Mouse (Mus musculus) Muller cell, postnatal 12 days (primary cell): Measurements from ENCODE around the gene Slc39a13.
"Not testable (repeated sequence)": the region's sequence is repeated elsewhere in the genome, so short reads cannot be mapped to it uniquely, and the experiment has no call there.

Experiments used
- DNase-seq: peaks from one replicate; pipeline ENCODE4 v3.0.0-alpha.2; 2015; ENCODE audit errors: inconsistent ontology term

Gene Slc39a13

DNA sequence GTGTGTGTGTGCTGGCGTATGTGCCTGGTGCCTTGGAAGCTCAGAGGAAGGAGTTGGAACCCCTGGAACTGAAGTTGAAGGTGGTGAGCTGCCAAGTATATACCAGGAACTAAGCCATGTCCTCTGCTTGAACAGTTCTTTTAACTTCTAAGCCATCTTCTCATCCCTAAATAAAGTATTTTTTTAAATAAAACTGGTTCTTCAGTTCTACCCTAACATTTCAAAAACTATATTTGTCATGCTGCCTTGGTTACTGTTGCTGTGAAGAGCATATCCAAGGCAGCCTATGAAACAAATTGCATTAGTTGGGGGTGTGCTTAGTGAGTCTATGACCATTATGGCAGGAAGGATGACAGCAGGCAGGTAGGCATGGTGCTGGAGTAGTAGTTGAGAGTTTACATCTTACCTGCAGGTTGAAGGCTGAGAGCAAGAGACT is 45.1 kb downstream of the Slc39a13 start:
- no peak for DNase-seq

DNA sequence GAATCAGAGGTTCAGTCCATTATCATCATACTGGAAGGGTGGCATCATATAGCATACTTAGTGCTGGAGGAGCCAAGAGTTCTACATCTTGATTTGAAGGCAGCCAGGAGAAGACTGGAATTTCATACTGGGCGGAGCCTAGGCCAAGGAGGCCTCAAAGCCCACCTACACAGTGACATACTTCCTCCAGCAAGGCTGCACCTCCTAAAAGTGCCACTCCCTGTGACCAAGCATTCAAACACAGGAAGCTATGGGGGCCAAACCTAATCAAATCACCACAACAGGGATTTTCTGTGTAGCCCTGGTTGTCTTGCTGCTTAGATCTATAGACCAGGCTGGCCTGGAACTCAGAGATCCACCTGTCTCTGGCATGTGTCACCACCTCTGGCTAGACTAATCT is 46.3 kb downstream of the Slc39a13 start:
- no peak for DNase-seq

GRCm38 (mm10) chr2:91023131-91023530 is 47.1 kb downstream of the Slc39a13 start:
- DNase-seq: no peak

- not testable (repeated sequence) for DNase-seq
Observed at GRCm38 (mm10) chr2:91022266-91022665, 48.0 kb downstream of the Slc39a13 start.

DNA sequence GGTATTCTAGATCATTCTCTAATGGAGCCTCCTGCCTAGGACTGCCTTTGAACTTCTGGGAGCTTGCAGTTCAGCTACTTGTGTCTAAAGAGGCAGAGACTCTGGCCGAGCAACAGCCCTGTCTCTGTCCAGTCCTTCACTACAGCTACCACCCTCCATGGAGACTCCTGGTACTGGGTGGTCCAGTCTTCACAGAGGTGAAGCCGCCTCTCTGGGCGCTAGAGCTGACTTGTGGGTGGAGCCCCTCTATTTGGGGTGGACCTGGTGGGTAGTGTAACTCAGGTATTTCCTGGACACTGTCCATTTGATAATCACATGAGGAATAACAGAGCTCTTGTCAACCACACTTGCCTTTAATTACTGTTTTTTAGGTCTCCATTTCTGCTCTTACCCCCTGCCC is 50.3 kb downstream of the Slc39a13 start:
- no peak for DNase-seq

DNA sequence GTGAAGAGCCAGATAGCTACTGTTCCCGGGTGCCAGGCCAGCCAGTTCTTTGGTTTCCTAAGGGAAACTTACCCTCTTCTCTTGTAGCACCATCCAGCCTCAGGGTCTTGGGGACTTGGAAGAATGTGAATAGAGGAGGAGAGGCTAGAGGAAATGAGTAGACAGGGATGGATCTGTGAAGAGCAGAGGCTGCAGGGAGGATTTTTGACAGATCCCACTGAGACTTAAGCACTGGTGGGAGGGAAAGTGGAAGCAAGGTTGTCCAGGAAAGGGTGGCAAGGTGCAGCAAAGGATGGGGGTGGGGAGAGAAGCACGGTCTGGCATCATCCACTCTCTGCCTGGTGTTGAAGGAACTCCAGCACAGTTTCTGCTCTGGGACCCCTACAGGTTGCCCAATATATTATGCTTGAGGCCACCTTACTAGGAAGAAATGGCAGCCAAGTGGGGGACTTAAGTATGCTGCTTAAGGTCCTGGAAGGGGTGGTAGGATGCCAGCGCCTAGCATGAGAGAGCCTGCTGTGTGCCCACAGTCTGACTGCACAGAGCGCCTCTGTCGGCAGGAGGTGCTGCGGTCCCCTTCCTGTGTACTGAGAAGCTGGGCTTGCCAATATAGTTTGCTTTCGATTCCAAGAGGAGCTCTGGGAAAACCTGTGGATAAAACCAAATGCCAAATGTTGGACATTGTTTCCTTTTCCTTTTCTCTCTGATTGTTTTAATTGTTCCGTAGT is 52.0 kb downstream of the Slc39a13 start:
- no peak for DNase-seq

- no peak for DNase-seq
Observed at GRCm38 (mm10) chr2:91015386-91015785, 54.8 kb downstream of the Slc39a13 start.

- no peak for DNase-seq
Observed at GRCm38 (mm10) chr2:91013881-91014280, 56.3 kb downstream of the Slc39a13 start.
